Mouse (Mus musculus) spleen, adult 10 weeks (tissue): ENCODE results near the gene Orai2. TPM values are rescaled to one million over a fixed set of nuclear protein-coding genes. Genes with fewer than 3 reads are reported as not detected.

Experiments used
- polyA plus RNA-seq: library from polyadenylated mRNA; stranded (reverse); fragments of 350-450 nt; fragmentation: Illumina TruSeq; extraction: RNeasy Lipid Tissue Mini Kit (QIAGEN cat#74804); gene quantifications from one replicate; pipeline ENCODE4 v1.2.3, GENCODE M21; 2015; ENCODE audit warnings: low replicate concordance; ENCODE audit not compliant: insufficient read depth

Orai2 gene
- 51.7 TPM for polyA plus RNA-seq

DNA sequence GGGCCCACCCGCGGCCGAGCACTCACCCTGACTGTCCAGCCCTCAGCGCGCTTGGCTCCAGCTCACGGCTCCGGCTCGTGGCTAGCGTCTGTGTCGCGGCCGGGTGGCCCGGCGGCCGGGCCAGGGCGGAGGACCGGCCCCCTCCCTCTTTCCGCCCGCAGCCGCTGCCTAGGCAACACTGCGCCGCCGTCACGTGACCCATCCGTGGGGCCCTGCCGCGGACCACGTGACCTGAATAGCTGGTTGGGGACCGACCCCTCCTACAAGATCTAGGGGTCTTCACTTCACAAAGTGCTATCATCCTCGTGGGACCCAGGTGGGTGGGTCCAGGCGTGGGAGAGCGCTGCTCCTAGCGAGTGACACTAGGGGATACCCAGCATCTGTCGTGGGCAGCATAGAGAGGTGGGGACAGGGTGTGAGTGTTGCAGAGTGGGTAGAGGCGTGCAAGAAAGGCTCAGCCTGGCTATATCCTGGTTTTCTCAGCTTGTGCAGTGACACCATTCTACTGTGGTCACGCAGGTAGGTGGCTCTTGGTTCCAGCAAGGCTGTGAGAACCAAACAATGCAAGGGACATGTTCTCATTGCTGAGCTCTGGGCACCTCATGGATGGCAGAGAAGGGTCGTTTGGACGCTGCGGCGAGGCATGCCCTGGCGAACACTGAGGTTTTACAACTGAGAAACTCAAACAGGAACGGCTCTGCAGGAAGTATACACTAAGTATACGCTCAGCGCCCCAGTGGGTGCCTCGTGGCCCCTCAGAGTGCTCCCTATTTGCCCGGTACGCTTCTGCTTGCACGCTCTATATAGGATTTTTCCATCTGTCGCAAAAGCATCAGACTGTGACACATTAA, at the start of gene Orai2:
TSS of gene Orai2 (minus strand) at position 202 of the 851 bp plus-strand sequence.

DNA sequence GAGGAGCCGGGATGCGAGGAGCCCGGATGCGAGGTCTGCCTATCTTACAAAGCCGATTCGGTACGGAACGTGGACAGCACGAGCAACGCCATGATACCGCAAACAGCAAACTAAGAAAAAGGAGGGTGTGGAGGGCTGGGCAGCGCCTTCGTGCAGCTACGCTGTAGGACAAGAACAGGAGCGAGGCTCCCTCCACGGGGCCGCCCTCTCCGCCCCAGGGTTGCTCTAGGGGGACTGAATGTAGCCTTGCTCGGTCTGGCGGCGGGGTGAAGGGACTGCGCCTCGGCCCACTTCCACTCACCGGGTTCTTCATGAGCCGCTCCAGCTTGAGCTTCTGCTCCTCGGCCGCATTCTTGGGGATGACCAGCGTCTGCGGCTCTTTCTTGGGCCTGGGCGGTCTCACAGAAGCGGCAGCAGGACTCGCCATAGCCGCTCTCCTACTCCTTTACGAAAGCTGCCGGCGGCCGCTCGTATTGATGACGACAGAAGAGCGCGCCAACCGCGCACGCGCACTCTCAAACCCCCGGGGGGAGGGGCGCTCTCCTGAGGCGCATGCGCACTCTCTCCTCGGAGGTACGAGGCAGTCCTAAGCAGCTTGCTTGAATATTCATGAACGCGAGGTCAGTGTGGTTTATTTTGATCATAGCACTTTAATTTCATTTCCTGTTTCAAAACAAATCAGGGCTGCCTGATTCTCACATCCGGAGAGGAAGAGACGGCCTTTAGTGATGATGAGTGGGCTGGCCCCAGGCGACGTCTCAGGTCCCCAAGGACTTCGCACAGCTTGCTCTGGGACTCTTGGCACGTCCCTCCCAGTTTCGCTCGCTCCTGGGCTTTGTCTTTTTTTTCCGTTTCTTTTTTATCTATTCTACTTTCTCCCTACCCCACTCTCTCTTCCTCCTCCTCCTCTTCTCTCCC, 28.2 kb upstream of the Orai2 start, which contains the start of gene Prkrip1:
TSS of gene Prkrip1 (minus strand) at position 490 of the 918 bp plus-strand sequence.

DNA sequence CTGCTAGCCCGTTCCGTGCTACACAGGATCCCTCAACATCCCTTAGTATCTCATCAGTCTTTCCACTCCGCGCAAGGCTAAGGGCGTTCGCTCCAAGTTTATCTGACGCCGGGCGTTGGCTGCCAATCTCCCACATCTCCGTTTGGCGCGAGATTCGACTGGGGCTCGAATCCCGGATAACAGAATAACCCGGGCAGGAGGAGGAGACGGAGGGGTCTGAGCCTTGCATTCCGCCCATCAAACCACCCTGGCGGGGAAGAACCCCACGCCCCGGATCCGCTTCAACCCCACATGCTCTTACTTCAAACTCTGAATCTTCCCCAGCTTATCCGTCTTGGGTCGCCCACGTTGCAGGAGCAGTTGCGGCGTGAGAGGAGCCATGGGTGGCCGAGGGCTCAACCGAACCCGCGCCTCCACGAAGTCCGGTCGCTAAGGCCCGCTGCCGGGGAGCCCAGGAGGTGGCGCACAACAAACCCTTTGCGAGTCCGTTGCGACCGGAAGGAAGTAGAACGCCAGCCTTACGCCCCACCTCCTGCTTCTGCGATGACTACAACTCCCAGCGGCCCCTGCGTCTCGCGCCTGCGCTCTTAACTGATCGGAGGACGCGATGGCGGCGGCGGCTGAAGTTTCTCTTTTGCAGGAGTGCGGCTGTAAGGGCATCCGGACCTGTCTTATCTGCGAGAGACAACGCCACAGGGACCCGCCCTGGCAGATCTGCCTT, 34.8 kb downstream of the Orai2 start, which contains the start of the genes Lrwd1 and Alkbh4:
TSS of gene Lrwd1 (minus strand) at position 504 of the 721 bp plus-strand sequence.
TSS of gene Alkbh4 (plus strand) at position 576 of the 721 bp plus-strand sequence.

DNA sequence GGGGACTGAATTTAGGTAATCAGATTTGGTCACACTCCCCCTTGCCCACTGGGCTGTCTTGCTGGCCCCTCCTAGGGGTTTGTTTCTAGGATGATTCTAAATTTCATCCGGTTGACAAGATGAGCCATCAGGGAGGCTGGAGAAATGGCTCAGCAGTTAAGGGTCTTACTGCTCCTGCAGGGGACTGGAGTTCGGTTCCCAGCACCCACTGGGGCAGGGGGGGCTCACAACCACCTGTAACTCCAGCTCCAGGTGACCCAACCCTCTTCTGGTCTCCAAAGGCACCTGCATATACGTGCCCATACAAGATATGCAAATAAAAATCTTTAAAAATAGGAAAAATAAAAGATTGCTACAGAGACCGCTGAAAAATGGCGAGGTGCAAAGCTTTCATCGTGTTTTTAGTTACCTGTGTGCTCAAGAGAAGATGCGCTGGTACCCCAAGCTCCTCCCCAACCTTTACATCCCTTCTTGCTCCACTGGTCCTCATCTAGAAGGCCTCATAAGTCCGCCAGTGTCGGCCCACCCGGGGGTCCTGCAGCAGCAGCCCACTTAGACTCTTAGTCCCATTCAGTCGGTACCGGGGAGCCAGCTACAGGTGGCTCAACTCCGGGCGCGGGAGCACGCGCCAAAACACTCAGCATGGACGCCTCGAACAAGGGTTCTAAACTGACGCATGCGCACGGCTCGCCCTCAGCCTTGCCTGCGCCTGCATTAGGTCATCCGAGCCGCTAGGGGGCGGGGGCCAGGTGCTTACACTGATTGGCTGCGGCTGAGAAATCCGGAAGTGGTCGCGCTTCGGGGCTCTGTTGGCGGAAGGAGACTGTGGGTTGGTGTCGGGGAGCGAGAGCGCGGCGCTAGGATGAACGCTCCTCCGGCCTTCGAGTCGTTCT, 54.4 kb downstream of the Orai2 start, which contains the start of gene Polr2j:
TSS of gene Polr2j (plus strand) at position 741 of the 893 bp plus-strand sequence.

Other genes starting within 250 kb of the Orai2 start
- 66.9 TPM for gene Ywhag, start 236.1 kb downstream of the Orai2 start, polyA plus RNA-seq
- gene Ssc4d, start 196.2 kb downstream of the Orai2 start, polyA plus RNA-seq = 1.8 TPM
- gene Zp3, start 190.6 kb downstream of the Orai2 start, polyA plus RNA-seq = not detected
- 8.0 TPM for gene Dtx2, start 175.9 kb downstream of the Orai2 start, polyA plus RNA-seq
- 2.3 TPM for gene Upk3b, start 132.2 kb downstream of the Orai2 start, polyA plus RNA-seq
- gene Upk3bl, start 116.2 kb downstream of the Orai2 start, polyA plus RNA-seq = not detected
- 30.2 TPM for gene Rasa4, start 86.8 kb downstream of the Orai2 start, polyA plus RNA-seq
- 43.7 TPM for gene Polr2j, start 54.1 kb downstream of the Orai2 start, polyA plus RNA-seq
- gene Lrwd1, start 34.6 kb downstream of the Orai2 start, polyA plus RNA-seq = 14.6 TPM
- gene Alkbh4, start 34.6 kb downstream of the Orai2 start, polyA plus RNA-seq = 8.5 TPM
- 18.4 TPM for gene Prkrip1, start 28.2 kb upstream of the Orai2 start, polyA plus RNA-seq
- gene Sh2b2, start 75.8 kb upstream of the Orai2 start, polyA plus RNA-seq = 5.0 TPM